Mouse (Mus musculus): ENCODE results near the gene Muc4. TPM values are rescaled to one million over a fixed set of nuclear protein-coding genes. Genes with fewer than 3 reads are reported as not detected.

Muc4 gene
- polyA plus RNA-seq, 1 experiment from 2014 or later = not detected

Other genes with a start within 250 kb of the Muc4 start
- 0.19 TPM in 1 of 2 replicates, not detected in the other for gene Slc51a, start 248.0 kb upstream of the Muc4 start, polyA plus RNA-seq (2015; fragmentation: Nextera tagmentation; extraction: Ambion mirVana)
- gene Zdhhc19, start 239.6 kb upstream of the Muc4 start, polyA plus RNA-seq (2015; fragmentation: Nextera tagmentation; extraction: Ambion mirVana) = not detected in 2 replicates
- gene Tfrc, start 127.0 kb upstream of the Muc4 start, polyA plus RNA-seq (2015; fragmentation: Nextera tagmentation; extraction: Ambion mirVana) = 26.3 and 36.5 TPM in 2 replicates
- 19.3 and 22.6 TPM in 2 replicates for gene Tnk2, start 92.0 kb upstream of the Muc4 start, polyA plus RNA-seq (2015; fragmentation: Nextera tagmentation; extraction: Ambion mirVana)
- gene Muc20, start 61.5 kb downstream of the Muc4 start, polyA plus RNA-seq (2015; fragmentation: Nextera tagmentation; extraction: Ambion mirVana) = not detected in 2 replicates
- gene Smbd1, start 74.6 kb downstream of the Muc4 start, polyA plus RNA-seq (2015; fragmentation: Nextera tagmentation; extraction: Ambion mirVana) = not detected in 2 replicates
- 103 and 104 TPM in 2 replicates for gene Fyttd1, start 141.6 kb downstream of the Muc4 start, polyA plus RNA-seq (2015; fragmentation: Nextera tagmentation; extraction: Ambion mirVana)
- 35.3 and 42.6 TPM in 2 replicates for gene Rubcn, start 141.9 kb downstream of the Muc4 start, polyA plus RNA-seq (2015; fragmentation: Nextera tagmentation; extraction: Ambion mirVana)
- gene Lrch3, start 178.2 kb downstream of the Muc4 start, polyA plus RNA-seq (2015; fragmentation: Nextera tagmentation; extraction: Ambion mirVana) = 25.7 and 33.6 TPM in 2 replicates

All from hindbrain, embryonic 16.5 days (tissue).